Comparison of ENCODE assay signal across 8 mouse cellular contexts in the genomic region with DNA sequence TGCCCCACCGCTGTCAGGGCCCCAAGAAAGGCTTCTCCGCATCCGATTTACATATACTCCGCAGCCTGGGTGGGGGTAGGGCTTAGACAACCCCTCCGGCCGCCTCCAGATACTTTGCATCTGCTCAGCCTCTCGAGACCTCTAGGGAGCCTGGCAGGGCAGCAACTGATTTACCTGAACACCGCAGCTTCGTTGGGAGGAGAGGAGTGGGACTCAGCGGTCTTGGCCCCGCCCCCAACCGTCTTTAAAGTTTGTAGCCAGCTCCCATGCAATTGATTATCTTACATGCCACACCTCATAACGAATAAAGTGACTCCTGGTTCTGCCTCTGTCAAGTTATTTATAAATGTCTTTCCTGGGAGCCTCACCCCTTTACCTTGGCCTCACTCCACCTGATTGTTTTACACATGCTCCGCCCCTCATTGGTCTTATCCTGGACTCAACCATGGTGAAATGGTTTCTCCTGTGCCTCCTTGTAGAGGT. TPM values are rescaled to one million over a fixed set of nuclear protein-coding genes. Genes with fewer than 3 reads are reported as not detected.
A peak's percentile ranks its signal among the peaks of the same experiment; 100 is the strongest.
DNase-seq lines count a peak whose midpoint lies in the region; ATAC-seq and TF ChIP-seq lines count a peak whose summit lies in the region.

Gene Leng9 (minus strand): TSS at position 316 of the 483 bp plus-strand sequence.

- peak within 1 kb of the TSS; percentile 91 for H3K4me2 ChIP-seq in kidney, embryonic 14.5 days (replicated peaks; ENCODE audit: low read depth, low read length)
- peak within 1 kb of the TSS; percentile 84 for H3K4me2 ChIP-seq in lung, embryonic 15.5 days

- ATAC-seq in kidney, embryonic 14.5 days (ENCODE audit: low FRiP score, low TSS enrichment): no peak; the same call in 1 of the 2 replicates
- ATAC-seq in lung, embryonic 15.5 days (ENCODE audit: borderline replicate concordance, extremely low read depth, low FRiP score, low TSS enrichment): peak; percentile 28; the same call in 1 of the 2 replicates

- peak within 1 kb of the TSS; percentile 88 for H3K4me3 ChIP-seq in heart, embryonic 10.5 days
- peak within 1 kb of the TSS; percentile 70 for H3K4me3 ChIP-seq in kidney, embryonic 14.5 days (ENCODE audit: low read length)
- peak within 1 kb of the TSS; percentile 62 for H3K4me3 ChIP-seq in lung, embryonic 15.5 days
- peak within 1 kb of the TSS; percentile 91 for H3K4me3 ChIP-seq in spleen, adult 2 months (ENCODE audit: extremely low read depth, insufficient read depth, insufficient read length)

- DNase-seq in left cerebral cortex, postnatal 25 days (ENCODE audit: low spot score in 2 of 2): peak; percentile 23 to 38
- DNase-seq in left cerebral cortex, postnatal 14 days (ENCODE audit: low spot score in 2 of 2): no peak
- peak; percentile 63 for DNase-seq in cerebellum, adult 8-10 months
- DNase-seq in heart, embryonic 10.5 days (ENCODE audit: low spot score): no peak
- peak in 1 of 2 experiments; percentile 74 for DNase-seq in spleen, adult 2 months (ENCODE audit: low read depth in 1 of 2, low spot score in 2 of 2)
- no peak for DNase-seq in urinary bladder, postnatal 10 days (ENCODE audit: low spot score)

- H3K27ac ChIP-seq in heart, embryonic 10.5 days: peak within 1 kb of the TSS; percentile 91
- H3K27ac ChIP-seq in kidney, embryonic 14.5 days (ENCODE audit: low read depth, low read length): peak within 1 kb of the TSS; percentile 75
- peak within 1 kb of the TSS; percentile 97 for H3K27ac ChIP-seq in lung, embryonic 15.5 days
- H3K27ac ChIP-seq in spleen, adult 2 months (ENCODE audit: insufficient read depth, low read length): peak within 1 kb of the TSS; percentile 100

- TF ChIP-seq POLR2A in spleen, adult 2 months (IDR thresholded peaks at IDR 0.05; ENCODE audit: low read depth, low read length): no peak

- H3K4me1 ChIP-seq in heart, embryonic 10.5 days: peaks cover 31% of the 10 kb centered on the region
- H3K4me1 ChIP-seq in kidney, embryonic 14.5 days (ENCODE audit: control insufficient read depth, insufficient read depth, low read length): peaks cover 13% of the 10 kb centered on the region
- peaks cover 32% of the 10 kb centered on the region for H3K4me1 ChIP-seq in lung, embryonic 15.5 days
- H3K4me1 ChIP-seq in spleen, adult 2 months (ENCODE audit: control insufficient read depth, insufficient read depth, insufficient read length): peaks cover 10% of the 10 kb centered on the region

- H3K36me3 ChIP-seq in heart, embryonic 10.5 days: peaks cover 32% of the 10 kb centered on the region
- H3K36me3 ChIP-seq in kidney, embryonic 14.5 days (ENCODE audit: control insufficient read depth, insufficient read depth, low read length): peaks cover 29% of the 10 kb centered on the region
- peaks cover 23% of the 10 kb centered on the region for H3K36me3 ChIP-seq in lung, embryonic 15.5 days
- H3K36me3 ChIP-seq in spleen, adult 2 months (ENCODE audit: control insufficient read depth, insufficient read depth, low read length): peaks cover 16% of the 10 kb centered on the region

- intact Hi-C loops in left cerebral cortex, postnatal 25 days (cut with DNase I): no loop called here
- intact Hi-C loops in left cerebral cortex, postnatal 14 days (cut with DNase I): no loop called here

- no peak for TF ChIP-seq CTCF in spleen, adult 2 months (IDR thresholded peaks at IDR 0.05; ENCODE audit: extremely low read depth, insufficient read depth, insufficient read length, insufficient replicate concordance)

- no peaks in the 10 kb centered on the region for H3K9me3 ChIP-seq in heart, embryonic 10.5 days
- H3K9me3 ChIP-seq in kidney, embryonic 14.5 days (ENCODE audit: control insufficient read depth, low read length): no peaks in the 10 kb centered on the region
- no peaks in the 10 kb centered on the region for H3K9me3 ChIP-seq in lung, embryonic 15.5 days

- peaks cover 25% of the 10 kb centered on the region for H3K27me3 ChIP-seq in heart, embryonic 10.5 days (ENCODE audit: insufficient read depth, poor library complexity, severe bottlenecking)
- H3K27me3 ChIP-seq in kidney, embryonic 14.5 days (ENCODE audit: control insufficient read depth, insufficient read depth, low read length): peaks cover 13% of the 10 kb centered on the region
- H3K27me3 ChIP-seq in lung, embryonic 15.5 days: peaks cover 7% of the 10 kb centered on the region; the same call in 1 of the 2 replicates
- H3K27me3 ChIP-seq in spleen, adult 2 months (ENCODE audit: control insufficient read depth, insufficient read depth, low read length): no peaks in the 10 kb centered on the region

- 2% methylated on average over 14 of the region's 14 CpGs for WGBS in heart, embryonic 10.5 days
- WGBS in kidney, embryonic 14.5 days: 2% methylated on average over 14 of the region's 14 CpGs
- 2% methylated on average over 14 of the region's 14 CpGs for WGBS in lung, embryonic 15.5 days
- WGBS in spleen, adult 2 months: 2% methylated on average over 14 of the region's 14 CpGs

- peak within 1 kb of the TSS; percentile 63 for H3K9ac ChIP-seq in kidney, embryonic 14.5 days (ENCODE audit: low read depth, low read length)
- peak within 1 kb of the TSS; percentile 57 for H3K9ac ChIP-seq in lung, embryonic 15.5 days

RNA-seq across cellular contexts. Expression of gene Leng9, which starts in this region (rescaled TPM):
- 1 to 10 TPM; 6.8 to 7.2 TPM for total RNA-seq in left cerebral cortex, postnatal 25 days (2021)
- total RNA-seq in left cerebral cortex, postnatal 14 days (2021): 1 to 10 TPM; 6.1 to 6.7 TPM
- 1.8 and 2.2 TPM in 2 replicates for polyA plus RNA-seq in heart, embryonic 10.5 days (2016; fragmentation: Nextera tagmentation; extraction: Ambion mirVana)
- 1.8 and 2.5 TPM in 2 replicates for polyA plus RNA-seq in kidney, embryonic 14.5 days (2014; fragmentation: Nextera tagmentation; extraction: Ambion mirVana)
- polyA plus RNA-seq in lung, embryonic 15.5 days (2015; fragmentation: Nextera tagmentation; extraction: Ambion mirVana): 3.9 and 4.5 TPM in 2 replicates
- polyA plus RNA-seq in spleen, adult 2 months (2012; rRNA removed): 9.9 and 13.7 TPM in 2 replicates

Comparison
In these comparisons a context has a peak if more than half of its experiments do, and no peak if none do; other contexts are left out.
1. DNase-seq: peak in left cerebral cortex, postnatal 25 days (2 of 2) and cerebellum, adult 8-10 months (single experiment); none in left cerebral cortex, postnatal 14 days (0 of 2), heart, embryonic 10.5 days (single experiment) and urinary bladder, postnatal 10 days (single experiment).
2. Peak in every context shown above with its lines, with median percentiles within 50 percentile points of each other: H3K27ac ChIP-seq and H3K4me3 ChIP-seq.